Mouse (Mus musculus): ENCODE measurements around the gene Sfxn2. TPM values are rescaled to one million over a fixed set of nuclear protein-coding genes. Genes with fewer than 3 reads are reported as not detected.

The Sfxn2 gene
- polyA plus RNA-seq (2012; rRNA removed), result 12.6 and 16.3 TPM in 2 replicates

DNA sequence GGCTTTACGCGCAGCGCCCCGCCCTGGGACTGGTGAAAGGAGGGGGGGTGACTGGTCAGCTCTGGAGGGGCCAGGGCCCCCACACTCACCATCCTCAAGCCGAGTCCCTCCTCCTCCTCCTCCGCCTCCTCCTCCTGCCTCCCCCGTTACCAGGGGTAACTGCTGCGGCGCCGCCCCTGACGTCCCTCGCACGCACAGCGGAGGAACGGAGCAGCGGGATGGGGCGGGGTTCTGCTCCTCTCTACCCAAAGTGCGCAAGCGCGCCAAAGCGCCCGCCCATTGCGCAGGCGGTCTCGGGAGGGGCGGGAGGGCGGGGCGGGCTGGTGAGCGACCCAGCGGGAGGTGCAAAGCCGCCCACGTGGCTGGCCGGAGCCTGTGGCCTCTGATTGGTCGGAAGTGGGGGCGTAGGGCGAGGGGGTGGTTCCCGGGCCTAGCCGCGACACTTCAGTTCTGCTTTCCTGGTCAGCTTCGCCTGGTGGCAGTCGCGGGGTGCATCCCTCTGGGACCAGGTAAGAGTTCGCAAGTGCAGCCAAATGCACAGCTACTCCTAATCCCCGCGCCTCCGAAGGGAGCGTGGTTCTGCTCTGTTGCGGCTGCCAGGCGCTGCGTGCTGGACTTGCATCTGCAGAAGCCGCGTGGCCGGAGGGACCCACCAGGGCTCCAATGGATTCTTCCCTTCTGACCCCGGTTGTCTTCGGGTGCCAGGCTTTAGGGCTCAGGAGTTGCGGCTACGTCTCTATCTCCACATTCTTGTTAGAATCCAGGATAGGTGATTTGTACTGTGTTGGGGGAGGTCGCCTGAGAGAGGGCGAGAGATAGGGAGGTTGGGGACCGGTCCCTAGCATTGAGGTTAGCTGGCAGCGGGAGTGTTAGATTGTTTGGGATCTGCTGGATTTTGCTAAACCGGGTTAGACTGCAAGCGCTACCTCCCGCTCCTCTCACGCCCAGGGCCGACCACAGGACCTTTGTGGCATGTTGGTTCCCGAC lies at the start of gene Sfxn2, which contains the start of gene Arl3:
Sfxn2 (plus strand) TSS at position 415 of the 987 bp plus-strand sequence.
Arl3 (minus strand) TSS at position 248 of the 987 bp plus-strand sequence.

DNA sequence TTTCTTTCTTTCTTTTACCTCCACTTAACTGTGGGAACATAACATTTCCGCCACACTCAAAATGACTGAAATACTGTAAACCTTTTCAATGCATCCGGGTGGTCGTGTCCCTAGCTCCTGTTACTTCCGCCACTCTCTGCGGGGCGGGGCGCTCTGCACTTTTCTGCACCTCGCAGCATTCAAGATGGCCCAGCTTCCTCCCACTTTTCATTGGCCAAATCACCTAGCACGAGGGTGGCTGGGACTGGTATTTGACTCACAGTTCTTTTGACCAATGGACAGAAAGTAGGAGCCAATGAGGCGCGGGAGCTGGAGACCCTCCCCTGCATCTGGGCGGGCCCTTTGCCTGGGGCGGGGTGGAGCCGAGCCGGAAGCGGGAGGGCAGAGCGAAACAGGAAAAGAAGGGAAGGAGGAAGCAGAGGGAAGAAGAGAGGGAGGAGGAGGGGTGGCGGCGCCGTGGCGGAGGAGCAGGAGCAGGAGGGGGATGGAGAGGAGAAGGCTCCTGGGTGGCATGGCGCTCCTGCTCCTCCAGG lies 25.6 kb downstream of the Sfxn2 start, which contains the start of gene Wbp1l:
Wbp1l (plus strand) TSS at position 365 of the 533 bp plus-strand sequence.

Other genes starting within 250 kb of the Sfxn2 start
- gene Psd, start 246.2 kb upstream of the Sfxn2 start, polyA plus RNA-seq (2012; rRNA removed), result 214 and 221 TPM in 2 replicates
- 29.5 and 29.6 TPM in 2 replicates for gene Fbxl15, start 245.2 kb upstream of the Sfxn2 start, polyA plus RNA-seq (2012; rRNA removed)
- gene Cuedc2, start 234.7 kb upstream of the Sfxn2 start, polyA plus RNA-seq (2012; rRNA removed), result 216 and 218 TPM in 2 replicates
- 10.6 and 11.1 TPM in 2 replicates for gene Mfsd13a, start 232.2 kb upstream of the Sfxn2 start, polyA plus RNA-seq (2012; rRNA removed)
- gene 2310034G01Rik, start 223.1 kb upstream of the Sfxn2 start, polyA plus RNA-seq (2012; rRNA removed), result 1.9 TPM in 2 replicates
- gene Actr1a, start 177.6 kb upstream of the Sfxn2 start, polyA plus RNA-seq (2012; rRNA removed), result 193 and 203 TPM in 2 replicates
- 22.4 and 23.7 TPM in 2 replicates for gene Sufu, start 176.5 kb upstream of the Sfxn2 start, polyA plus RNA-seq (2012; rRNA removed)
- gene Trim8, start 71.7 kb upstream of the Sfxn2 start, polyA plus RNA-seq (2012; rRNA removed), result 39.9 and 42.4 TPM in 2 replicates
- 172 and 181 TPM in 2 replicates for gene Arl3, start 167 bp upstream of the Sfxn2 start, polyA plus RNA-seq (2012; rRNA removed)
- gene Wbp1l, start 25.7 kb downstream of the Sfxn2 start, polyA plus RNA-seq (2012; rRNA removed), result 34.8 and 40.2 TPM in 2 replicates
- gene Cyp17a1, start 99.8 kb downstream of the Sfxn2 start, polyA plus RNA-seq (2012; rRNA removed), result 0.04 TPM in 1 of 2 replicates, not detected in the other
- gene Borcs7, start 116.5 kb downstream of the Sfxn2 start, polyA plus RNA-seq (2012; rRNA removed), result 10.1 and 11.9 TPM in 2 replicates
- 13.6 and 16.6 TPM in 2 replicates for gene As3mt, start 134.1 kb downstream of the Sfxn2 start, polyA plus RNA-seq (2012; rRNA removed)
- gene Cnnm2, start 188.2 kb downstream of the Sfxn2 start, polyA plus RNA-seq (2012; rRNA removed), result 7.6 and 10.4 TPM in 2 replicates